Mouse (Mus musculus) left cerebral cortex, adult 8-10 months (tissue): Measurements from ENCODE around the gene Fgr. TPM values are rescaled to one million over a fixed set of nuclear protein-coding genes. Genes with fewer than 3 reads are reported as not detected.
"Not testable (repeated sequence)": the region's sequence is repeated elsewhere in the genome, so short reads cannot be mapped to it uniquely, and the experiment has no call there.

Source experiments
- DNase-seq, 2 experiments: peaks; one replicate each; pipeline ENCODE4 v3.0.0; 2022; ENCODE audit warnings: low spot score in 2 of 2
- total RNA-seq, 4 experiments: library from RNA; stranded (reverse); gene quantifications; 2 replicates each; pipeline ENCODE4 v1.2.4; 2022

Gene Fgr
- total RNA-seq: 1 to 10 TPM in 2 of 4 experiments, under 1 TPM in 2; 0.17 to 1.1 (median 0.82) TPM

GRCm38 (mm10) chr4:132973814-132974398 is at the start of gene Fgr:
TSS of gene Fgr (plus strand) at chr4:132974095.
- DNase-seq: no peak

GRCm38 (mm10) chr4:132926520-132926919 is 47.4 kb upstream of the Fgr start:
- not testable (repeated sequence) for DNase-seq

GRCm38 (mm10) chr4:132930784-132931183 is 43.1 kb upstream of the Fgr start:
- no peak for DNase-seq

GRCm38 (mm10) chr4:132932752-132933404 is 41.0 kb upstream of the Fgr start:
- peak in 1 of 2 experiments; percentile 40 for DNase-seq

- DNase-seq: no peak
These were observed 39.3 kb upstream of the Fgr start for GRCm38 (mm10) chr4:132934639-132935038.

GRCm38 (mm10) chr4:132938181-132938941 is 35.5 kb upstream of the Fgr start:
- peak; percentile 44 to 71 for DNase-seq

- DNase-seq: peak in 1 of 2 experiments; percentile 58
These were observed 34.3 kb upstream of the Fgr start for GRCm38 (mm10) chr4:132939421-132940127.

- DNase-seq: no peak
These were observed 32.7 kb upstream of the Fgr start for GRCm38 (mm10) chr4:132941012-132941729.

- DNase-seq: no peak
These were observed 30.8 kb upstream of the Fgr start for GRCm38 (mm10) chr4:132943088-132943487.

- DNase-seq: no peak
These were observed 29.8 kb upstream of the Fgr start for GRCm38 (mm10) chr4:132944106-132944505.

- DNase-seq: no peak
These were observed 29.1 kb upstream of the Fgr start for GRCm38 (mm10) chr4:132944776-132945175.

GRCm38 (mm10) chr4:132945261-132946046 is 28.4 kb upstream of the Fgr start:
- DNase-seq: peak; percentile 57 to 85

- DNase-seq: no peak
These were observed 27.6 kb upstream of the Fgr start for GRCm38 (mm10) chr4:132946047-132947001.

GRCm38 (mm10) chr4:132949882-132950532 is 23.9 kb upstream of the Fgr start:
- no peak for DNase-seq

- no peak for DNase-seq
These were observed 22.9 kb upstream of the Fgr start for GRCm38 (mm10) chr4:132950999-132951398.

GRCm38 (mm10) chr4:132954530-132955394 is 19.1 kb upstream of the Fgr start:
- DNase-seq: no peak

- DNase-seq: no peak
These were observed 18.5 kb upstream of the Fgr start for GRCm38 (mm10) chr4:132955395-132955791.
